Mouse (Mus musculus) urinary bladder, adult 18-20 months (tissue): ENCODE measurements around the gene Slc40a1.

Source experiments
- DNase-seq, 2 experiments: peaks; one replicate each; pipeline ENCODE4 v3.0.0; 2022; ENCODE audit warnings: low spot score in 2 of 2, mixed read lengths in 2 of 2

The Slc40a1 gene

GRCm38 (mm10) chr1:45926393-45926763, at the start of gene Slc40a1:
Gene Slc40a1 (minus strand): TSS chr1:45926523.
- DNase-seq = no peak

DNA sequence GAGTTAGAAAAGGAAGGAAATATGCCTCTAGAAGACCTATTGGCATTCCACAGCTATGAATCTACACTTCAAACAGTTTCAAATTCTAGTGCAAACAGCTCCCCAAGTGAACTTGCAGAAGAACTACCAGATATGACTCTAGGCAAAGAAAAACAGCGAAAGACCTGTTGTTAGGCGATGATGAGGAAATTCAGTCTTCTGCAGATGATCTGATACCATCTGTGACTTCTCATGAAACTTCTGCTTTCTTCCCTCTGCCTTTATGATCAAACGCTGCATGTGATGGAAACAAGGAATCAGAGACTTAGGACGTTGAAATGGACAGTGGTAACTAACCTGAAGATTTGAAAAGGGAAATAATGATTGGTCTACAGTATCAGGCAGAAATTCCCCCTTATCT, 45.0 kb upstream of the Slc40a1 start:
- DNase-seq = no peak

- no peak for DNase-seq
These were observed 22.7 kb upstream of the Slc40a1 start for GRCm38 (mm10) chr1:45948988-45949387.

DNA sequence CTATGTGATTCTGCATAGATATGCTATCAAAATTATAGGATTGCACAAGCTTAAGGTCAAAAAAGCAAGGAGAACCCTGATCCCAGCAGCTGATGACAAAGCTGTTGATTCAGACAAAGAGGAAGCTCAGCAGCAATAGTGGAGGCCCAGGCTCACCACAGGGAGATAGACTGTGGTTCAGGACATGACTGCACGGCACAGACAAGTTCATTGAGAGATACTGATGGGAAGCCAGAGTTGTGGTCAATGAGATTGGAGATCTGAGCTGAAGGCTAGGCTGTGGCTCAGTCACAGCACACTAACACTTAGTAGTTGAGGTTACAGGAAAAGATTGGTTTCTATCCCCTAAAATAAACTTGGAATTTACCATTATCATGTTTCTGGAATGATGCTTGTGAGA, 21.5 kb upstream of the Slc40a1 start:
- no peak for DNase-seq

- no peak for DNase-seq
These were observed 4.8 kb upstream of the Slc40a1 start for GRCm38 (mm10) chr1:45931127-45931526.

GRCm38 (mm10) chr1:45926911-45927310, 588 bp upstream of the Slc40a1 start:
- DNase-seq = no peak

DNA sequence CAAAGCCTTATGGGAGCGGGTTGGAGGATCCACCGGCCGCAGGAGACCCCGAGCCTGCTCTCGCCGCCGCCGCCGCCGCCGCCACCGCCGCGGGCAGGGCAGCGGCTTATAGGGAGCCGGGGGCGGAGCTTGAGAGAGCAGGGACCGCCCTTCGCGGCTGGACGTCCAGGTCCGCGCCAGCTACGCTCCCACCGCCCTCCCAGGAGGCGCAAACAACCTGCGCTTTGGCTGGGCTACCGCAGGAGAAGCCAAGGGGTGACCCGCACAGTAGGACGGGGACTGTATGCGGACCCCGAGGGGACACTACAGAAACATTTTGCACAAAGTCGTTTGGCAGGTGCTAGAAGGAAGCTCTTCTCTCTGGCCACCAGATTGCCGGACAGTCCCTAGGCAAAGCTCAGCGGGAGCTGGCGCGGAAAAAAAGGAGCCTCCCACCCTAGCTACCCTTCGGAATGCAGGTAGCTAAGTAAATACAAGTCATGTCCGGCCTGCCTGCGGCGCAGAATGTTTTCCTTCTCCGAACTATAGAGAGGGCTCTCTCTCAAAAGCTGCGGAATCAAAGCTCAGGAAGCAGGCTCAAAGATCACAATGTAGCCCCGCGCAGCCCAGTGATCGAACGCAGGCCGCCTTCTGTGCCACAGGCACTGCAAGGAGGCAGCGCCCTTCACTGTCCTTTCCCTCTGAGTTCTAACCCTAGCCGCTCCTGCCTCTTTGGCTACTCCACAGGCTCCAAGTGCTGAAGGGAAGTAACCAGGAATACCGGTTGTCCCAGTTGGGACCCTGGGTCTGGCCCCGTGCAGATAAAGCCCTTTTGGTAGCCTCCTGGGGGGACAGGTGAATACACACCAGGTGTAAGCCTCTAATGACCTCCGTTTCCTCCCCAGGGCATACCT, 577 bp downstream of the Slc40a1 start:
- DNase-seq = peak; percentile 65 to 68

DNA sequence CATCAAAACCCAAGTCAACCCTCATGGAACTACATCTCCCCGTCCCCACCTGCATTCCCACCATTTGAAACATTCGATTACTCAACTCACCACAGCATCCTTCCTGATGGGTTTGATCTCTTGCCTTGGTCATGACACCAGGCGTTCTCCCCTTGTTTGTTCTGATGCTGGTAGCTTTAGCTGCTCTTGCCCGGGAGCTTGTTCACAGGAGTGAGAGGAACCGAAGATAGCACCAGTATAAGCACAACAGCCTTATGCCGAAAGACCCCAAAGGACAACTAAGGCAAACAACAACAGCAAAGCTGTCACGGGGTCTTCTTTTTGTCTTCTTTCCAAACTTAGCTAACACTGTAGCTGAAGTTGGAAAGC, 1.2 kb downstream of the Slc40a1 start:
- no peak for DNase-seq

DNA sequence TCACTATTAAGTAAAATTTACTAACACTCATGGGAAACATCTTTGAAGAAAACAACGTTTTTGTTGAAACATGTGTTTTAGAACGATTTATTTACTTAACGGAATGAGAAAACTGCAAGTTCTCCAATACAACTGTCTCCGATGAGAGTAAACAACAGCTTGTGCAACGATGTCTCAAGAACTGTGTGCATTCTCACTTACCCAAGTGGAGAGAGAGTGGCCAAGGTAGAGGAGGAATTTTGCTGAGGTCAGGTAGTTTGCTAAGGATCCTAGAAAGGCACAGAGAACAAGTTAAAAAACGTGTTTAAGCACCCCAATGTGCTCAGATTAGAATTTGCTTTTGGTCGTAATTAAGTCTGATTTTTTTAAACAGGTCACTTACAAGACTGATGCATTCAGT, 1.8 kb downstream of the Slc40a1 start:
- DNase-seq = no peak

GRCm38 (mm10) chr1:45923306-45923705, 3.0 kb downstream of the Slc40a1 start:
- DNase-seq = no peak

GRCm38 (mm10) chr1:45920703-45921102, 5.6 kb downstream of the Slc40a1 start:
- DNase-seq = no peak

- DNase-seq = no peak
These were observed 6.6 kb downstream of the Slc40a1 start for GRCm38 (mm10) chr1:45919752-45920151.

GRCm38 (mm10) chr1:45917136-45917803, 9.1 kb downstream of the Slc40a1 start:
- no peak for DNase-seq

- no peak for DNase-seq
These were observed 10.1 kb downstream of the Slc40a1 start for GRCm38 (mm10) chr1:45916174-45916573.

DNA sequence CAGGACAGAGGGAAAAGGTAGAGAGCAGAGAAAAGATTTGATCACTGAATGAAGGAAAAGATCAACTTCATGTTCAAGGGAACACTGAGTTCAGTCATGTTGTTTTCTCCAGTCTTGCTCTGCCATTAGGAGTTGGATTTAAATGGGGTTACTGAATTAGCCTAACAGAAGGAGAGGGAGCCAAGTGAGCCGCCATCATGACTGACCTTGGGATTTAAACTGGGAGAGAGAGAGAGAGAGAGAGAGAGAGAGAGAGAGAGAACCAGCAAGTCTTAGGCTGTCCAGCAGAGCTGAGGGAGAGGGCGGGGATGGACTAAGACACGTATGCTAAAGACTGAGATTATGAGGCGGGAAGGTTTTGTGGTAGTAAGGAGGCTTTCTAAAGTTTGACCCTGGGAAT, 12.1 kb downstream of the Slc40a1 start:
- no peak for DNase-seq

- peak; percentile 10 to 24 for DNase-seq
These were observed 21.1 kb downstream of the Slc40a1 start for GRCm38 (mm10) chr1:45905107-45905821.

GRCm38 (mm10) chr1:45904161-45904560, 22.2 kb downstream of the Slc40a1 start:
- no peak for DNase-seq

GRCm38 (mm10) chr1:45898044-45898443, 28.3 kb downstream of the Slc40a1 start:
- no peak for DNase-seq

- DNase-seq = no peak
These were observed 32.0 kb downstream of the Slc40a1 start for GRCm38 (mm10) chr1:45894168-45894912.

DNA sequence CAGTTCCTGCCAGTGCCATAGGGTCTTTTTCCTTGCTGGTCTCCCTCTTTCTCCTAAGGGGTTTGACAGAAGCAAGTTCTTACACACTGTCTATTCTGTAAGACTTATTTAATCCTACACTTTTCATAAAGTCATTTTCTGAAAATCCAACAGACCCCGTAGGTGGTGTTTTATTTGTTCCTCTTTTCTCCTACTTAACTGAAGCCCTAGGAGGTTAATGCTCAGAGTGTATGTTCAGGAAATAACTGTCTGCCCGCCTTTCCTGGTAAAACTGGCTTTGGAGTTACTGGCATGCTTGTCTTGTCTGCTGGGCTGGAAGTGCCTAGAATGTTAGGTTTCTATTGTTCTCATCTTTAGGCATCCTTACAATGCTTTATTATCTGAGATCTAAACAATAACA, 34.3 kb downstream of the Slc40a1 start:
- no peak for DNase-seq

DNA sequence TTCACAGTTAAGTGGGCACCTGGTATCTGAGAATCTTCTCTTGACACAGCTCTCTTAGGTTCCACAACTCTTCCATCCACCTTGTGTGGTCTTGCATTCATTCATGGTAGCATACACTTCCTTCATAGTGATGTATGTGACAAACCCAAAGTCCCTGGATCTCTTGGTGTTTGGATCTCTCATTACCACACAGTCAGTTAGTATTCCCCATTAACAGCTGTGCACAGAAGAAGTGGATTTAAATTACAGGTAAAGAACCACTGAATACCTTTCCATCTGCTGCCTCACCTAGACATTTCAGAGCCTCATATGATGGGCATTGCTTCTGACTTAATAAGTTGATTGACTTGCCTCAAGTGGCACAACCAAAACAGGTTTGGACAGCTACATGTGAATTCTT, 36.1 kb downstream of the Slc40a1 start, which contains the start of gene Gm5269:
TSS of gene Gm5269 (minus strand) at position 101 of the 400 bp plus-strand sequence.
- DNase-seq = no peak

- DNase-seq = no peak
These were observed 39.5 kb downstream of the Slc40a1 start for GRCm38 (mm10) chr1:45886800-45887199.
